Mouse (Mus musculus): ENCODE measurements at regions not wholly inside any gene's neighbourhood (a gene's known extent, or its start where the extent isn't known, plus 50 kb on each side); places are given as distances from the start of the nearest gene placed in this dataset.
"Not testable (repeated sequence)": the region's sequence is repeated elsewhere in the genome, so short reads cannot be mapped to it uniquely, and the experiment has no call there.

DNA sequence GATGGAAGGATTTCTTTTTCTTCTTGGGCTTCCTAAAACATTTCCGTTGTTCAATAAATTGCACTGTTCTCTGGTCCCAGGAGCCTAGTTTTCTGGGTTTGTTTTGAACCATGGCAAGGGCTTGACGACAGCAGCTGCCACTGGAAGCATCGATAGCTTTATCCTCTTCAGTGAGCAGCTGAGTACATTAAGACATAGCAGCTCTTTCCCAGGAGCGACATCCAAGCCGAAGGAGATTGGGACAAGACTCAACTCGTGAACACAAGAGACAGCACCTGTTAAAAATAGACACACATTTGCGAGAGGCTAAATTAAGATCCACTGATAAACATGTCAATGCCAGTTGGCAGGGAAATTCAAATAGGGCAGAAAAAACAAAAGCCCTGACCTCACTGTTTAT is 194.7 kb upstream of the Rhobtb1 start:
- no peak for DNase-seq (ENCODE audit: low spot score in 2 of 2)

- DNase-seq (ENCODE audit: low spot score in 2 of 2) = no peak
These were observed 189.9 kb upstream of the Rhobtb1 start for GRCm38 (mm10) chr10:68961376-68961775.

GRCm38 (mm10) chr10:68963090-68963489 is 188.1 kb upstream of the Rhobtb1 start:
- DNase-seq (ENCODE audit: low spot score in 2 of 2) = no peak

DNA sequence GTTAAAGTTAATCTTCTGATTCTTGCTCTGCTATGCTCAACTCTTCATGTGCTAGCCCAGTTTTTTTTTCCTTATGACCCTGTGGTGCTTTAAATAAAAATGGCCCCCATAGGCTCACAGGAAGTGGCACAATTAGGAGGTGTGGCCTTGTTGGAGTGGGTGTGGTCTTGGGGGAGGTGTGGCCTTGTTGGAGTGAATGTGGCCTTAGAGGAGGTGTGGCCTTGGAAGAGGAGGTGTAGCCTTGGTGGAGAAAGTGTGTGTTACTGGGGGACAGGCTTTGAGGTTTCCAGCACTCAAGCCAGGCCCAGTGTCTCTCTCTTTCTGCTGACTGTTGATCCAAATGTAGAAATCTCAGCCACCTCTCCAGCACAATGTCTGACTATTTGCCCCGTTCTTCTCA is 186.0 kb upstream of the Rhobtb1 start:
- DNase-seq (ENCODE audit: low spot score in 2 of 2) = no peak

DNA sequence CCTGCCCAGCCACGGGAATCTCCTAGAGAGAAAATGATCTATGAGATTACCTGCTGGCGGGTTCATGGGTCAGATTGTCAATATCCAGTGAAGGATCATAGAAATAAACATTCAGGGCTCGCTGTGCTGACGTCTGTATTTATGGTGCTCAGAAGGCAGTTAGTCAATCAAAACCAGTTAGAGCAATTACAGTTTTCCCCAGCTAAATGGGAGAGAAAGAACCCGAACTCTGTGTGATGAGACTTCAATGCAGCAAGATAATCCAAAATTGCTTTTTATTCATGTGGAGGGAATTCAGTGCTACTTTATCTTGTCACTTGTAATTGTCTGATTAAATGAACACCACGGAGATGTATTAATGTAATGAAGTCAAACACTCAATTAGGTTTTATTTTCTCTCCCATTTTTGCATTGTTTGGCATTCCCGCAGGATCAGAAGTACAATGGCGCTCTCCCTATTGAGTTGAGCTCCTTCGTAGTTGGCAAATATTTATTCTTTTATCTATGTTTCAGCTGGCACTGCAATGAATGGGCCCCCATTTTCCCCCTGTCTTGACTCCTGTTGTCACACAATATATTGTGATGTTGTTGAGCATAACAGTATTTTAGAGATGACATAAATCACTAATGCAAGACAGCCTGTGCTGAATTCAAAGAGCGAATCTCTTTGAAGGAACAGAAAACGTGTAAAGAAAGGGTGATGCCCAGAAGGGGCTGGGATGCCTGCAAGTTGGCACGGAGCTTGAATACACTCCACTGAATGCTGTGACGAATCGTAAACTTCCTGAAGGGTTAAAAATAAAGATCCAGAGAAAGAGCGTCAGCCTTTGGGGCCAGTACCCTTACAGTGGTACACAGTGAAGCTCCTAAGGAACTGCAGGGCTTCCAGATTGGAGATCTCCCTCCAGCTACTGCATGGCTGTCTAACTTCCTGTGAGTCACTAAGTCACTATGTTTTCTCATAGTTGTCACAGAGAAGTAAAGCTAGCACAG is 183.0 kb upstream of the Rhobtb1 start:
- DNase-seq (ENCODE audit: low spot score in 2 of 2) = no peak

GRCm38 (mm10) chr10:68970521-68970920 is 180.7 kb upstream of the Rhobtb1 start:
- no peak for DNase-seq (ENCODE audit: low spot score in 2 of 2)

GRCm38 (mm10) chr10:68974771-68975170 is 176.5 kb upstream of the Rhobtb1 start:
- DNase-seq (ENCODE audit: low spot score in 2 of 2) = no peak

DNA sequence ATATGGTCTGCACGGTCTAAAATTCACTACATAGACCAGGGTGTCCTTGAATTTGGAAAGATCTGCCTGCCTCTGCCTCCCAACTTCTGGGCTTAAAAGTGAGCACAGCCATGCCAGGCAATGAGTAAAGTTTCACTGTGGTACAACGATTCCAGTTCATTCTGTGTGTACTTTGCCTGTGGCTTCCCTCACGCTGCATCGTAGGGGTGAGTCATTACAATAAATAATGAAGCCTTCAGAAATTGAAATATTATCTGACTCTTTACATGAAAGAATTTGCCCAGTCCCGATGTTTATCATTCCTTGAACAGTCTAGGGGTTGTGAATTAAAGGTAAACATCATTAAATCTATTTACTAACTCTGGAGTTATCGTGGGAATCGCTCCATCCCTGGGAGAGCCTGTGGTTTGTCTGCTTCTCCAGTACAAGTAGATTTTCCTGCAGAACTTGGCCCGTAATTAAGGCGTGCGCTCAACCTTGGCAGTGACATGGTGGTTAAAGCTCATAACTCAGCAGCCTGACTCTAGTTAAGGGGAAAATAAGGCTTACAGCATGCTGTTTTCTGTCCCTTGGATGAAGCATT is 174.7 kb upstream of the Rhobtb1 start:
- no peak for DNase-seq (ENCODE audit: low spot score in 2 of 2)

- DNase-seq (ENCODE audit: low spot score in 2 of 2) = no peak
These were observed 173.1 kb upstream of the Rhobtb1 start for GRCm38 (mm10) chr10:68978115-68978514.

DNA sequence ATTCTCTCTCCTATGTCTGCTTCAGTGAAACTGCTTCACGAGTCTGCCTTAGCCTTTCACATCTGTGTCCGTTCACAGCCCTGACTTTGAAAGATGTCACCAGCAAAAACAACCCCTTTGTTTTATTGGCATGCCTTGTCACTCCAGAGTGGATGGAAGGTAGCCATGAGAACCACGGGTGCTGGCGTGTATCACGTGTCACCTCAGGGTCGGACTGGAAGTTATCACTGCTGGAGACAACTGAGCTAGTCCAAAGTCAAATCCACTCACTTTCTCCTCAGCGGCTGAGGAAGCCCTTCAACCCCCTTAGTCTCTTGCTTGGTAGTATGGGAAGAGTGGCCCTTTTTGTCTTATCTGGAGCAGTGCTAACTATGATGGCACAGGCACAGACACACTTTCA is 171.3 kb upstream of the Rhobtb1 start:
- no peak for DNase-seq (ENCODE audit: low spot score in 2 of 2)

- DNase-seq (ENCODE audit: low spot score in 2 of 2) = no peak
These were observed 168.9 kb upstream of the Rhobtb1 start for GRCm38 (mm10) chr10:68982288-68982687.

DNA sequence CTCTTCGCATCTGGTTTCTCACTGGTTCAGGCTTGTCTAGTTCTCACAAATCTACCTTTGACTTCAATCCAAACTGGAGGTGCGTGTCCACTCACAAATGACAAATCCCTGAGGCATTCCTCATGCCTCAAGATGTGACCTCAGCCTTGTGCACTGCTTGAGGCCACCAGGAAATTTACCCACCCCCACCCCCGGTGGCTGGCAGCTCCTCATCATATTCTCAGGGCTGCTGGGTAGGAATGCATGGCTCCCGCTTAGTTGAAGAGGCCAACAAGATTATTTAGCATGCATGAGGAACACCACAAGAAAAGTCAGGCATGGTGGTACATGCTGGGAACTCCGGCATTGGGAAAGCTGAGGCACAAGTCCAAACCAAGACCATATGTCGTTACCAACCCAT is 160.7 kb upstream of the Rhobtb1 start:
- DNase-seq (ENCODE audit: low spot score in 2 of 2) = no peak

DNA sequence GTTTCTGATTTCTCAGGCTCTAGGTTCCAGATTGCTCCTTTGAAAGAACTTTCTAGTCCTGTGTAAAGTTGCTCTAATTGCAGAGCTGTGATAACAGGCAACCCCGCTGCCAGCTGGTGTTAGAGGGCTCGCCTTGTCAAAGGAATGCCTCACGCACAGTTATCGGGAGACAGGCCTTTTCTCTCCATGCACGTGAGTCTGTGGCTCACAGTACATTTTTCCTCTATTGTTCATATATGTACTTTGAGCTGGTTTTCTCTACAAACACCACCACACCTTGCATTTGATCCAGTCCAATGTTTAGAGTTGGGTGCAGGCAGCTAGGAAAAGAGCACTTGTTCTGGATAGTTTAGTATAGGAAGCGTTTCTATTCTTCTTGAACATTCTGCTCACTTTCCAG is 151.6 kb upstream of the Rhobtb1 start:
- DNase-seq (ENCODE audit: low spot score in 2 of 2) = no peak

GRCm38 (mm10) chr10:69001654-69002435 is 149.4 kb upstream of the Rhobtb1 start:
- DNase-seq (ENCODE audit: low spot score in 2 of 2) = no peak

DNA sequence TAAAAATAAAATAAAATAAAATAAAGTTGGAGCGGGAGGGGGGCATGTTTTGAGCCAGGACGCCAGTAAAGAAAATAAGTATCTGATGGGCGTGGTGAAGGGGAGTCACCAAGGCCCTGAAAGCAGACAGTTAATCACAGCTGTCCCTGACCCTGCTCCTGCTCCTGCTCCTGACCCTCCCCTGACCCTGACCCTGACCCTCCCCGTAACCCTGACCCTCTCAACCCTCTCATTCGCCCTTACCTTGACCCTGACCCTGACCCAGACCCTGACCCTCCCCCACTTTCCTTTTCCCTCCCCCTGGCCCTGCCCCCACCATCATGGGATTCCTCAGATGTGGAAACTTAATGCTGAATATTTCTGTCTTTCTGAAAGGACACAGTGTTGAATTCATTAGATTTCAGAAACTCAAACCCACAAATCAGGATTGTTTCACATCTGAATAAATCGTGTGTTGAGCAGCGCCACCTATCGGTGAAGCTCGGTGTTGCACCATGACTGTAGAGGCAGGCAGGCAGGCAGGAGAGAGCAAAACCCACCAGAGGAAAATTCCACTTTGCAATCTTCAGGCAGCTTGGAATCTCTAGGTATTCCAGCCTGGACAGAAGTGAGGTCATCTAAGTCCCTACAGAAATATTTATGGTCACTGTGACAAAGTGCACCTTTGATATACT is 145.9 kb upstream of the Rhobtb1 start:
- peak; percentile 81 to 85 for DNase-seq (ENCODE audit: low spot score in 2 of 2)

GRCm38 (mm10) chr10:69008679-69009078 is 142.6 kb upstream of the Rhobtb1 start:
- DNase-seq (ENCODE audit: low spot score in 2 of 2) = not testable (repeated sequence)

DNA sequence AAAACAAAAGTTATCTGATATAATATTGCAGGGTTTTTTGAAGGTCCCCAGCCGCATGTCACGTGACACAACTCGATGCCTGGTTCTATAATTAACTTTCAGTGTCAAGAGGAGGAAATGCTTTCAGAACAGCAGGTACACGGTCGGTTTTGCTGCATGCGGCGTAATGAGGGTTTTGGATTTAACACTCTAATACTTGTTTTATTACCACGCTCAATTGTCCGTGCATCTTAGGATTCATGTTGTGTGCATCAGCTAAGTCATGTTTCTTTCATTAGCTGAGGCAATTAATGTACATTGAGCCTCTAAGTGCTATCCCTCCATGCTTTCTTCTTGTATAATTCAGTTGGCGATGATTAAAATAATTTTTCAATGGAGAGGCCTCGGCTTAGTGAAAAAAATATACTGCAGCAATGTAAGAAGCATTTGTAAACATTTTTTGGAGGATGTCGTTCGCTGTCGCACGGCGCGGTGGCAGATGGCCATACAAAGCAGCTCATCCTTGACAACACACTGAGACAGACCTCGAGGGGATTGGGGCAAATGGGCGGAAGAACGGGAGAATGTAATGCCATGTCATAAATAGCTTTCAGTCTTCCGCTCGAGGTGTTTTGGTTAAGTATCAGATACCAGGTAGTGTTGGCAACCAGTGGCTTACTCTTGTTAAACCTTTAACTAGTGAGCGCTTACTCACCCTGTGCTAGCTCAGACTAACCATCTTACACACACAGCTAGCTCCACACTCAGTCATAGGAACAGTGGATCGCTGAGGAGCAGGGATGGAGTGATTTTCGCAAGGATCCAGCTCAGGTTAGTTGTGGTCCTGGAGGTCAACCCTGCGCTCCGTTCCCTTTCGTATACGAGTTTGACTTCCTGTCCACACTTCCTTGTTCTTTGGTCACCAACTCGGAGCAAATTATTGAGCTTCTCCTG is 130.2 kb upstream of the Rhobtb1 start:
- no peak for DNase-seq (ENCODE audit: low spot score in 2 of 2)

DNA sequence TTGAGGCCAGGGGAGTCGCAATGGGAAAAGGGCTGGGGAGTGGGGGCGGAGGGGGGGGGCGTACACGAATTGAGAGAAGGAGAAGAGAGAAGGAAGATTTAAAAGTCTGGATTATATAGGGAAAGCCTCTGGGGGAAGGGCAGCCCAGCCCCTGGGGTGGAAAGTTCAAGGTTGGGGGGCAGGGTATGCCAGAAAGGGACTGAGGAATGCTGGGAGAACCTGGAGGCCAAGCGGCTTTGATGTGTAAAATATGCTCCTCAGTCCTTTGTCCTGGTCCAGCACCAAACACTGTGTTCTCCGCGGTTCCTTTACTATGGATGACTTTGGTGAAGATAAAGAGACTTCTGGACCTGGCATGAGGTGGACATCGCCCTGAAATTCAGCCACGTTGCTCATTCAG is 117.8 kb upstream of the Rhobtb1 start:
- no peak for DNase-seq (ENCODE audit: low spot score in 2 of 2)

- no peak for DNase-seq (ENCODE audit: low spot score in 2 of 2)
These were observed 116.7 kb upstream of the Rhobtb1 start for GRCm38 (mm10) chr10:69034390-69035120.
